Mouse (Mus musculus) intestine, embryonic 14.5 days (tissue): Measurements from ENCODE around the gene Hoxa7. TPM values are rescaled to one million over a fixed set of nuclear protein-coding genes. Genes with fewer than 3 reads are reported as not detected.

Source experiments
- ATAC-seq: fragments of 200-750 bp; cut with Nextera tagmentation; replicated peaks from 2 replicates; pipeline ENCODE4 v1.8.0; 2017; ENCODE audit warnings: low read depth, moderate number of reproducible peaks, moderate TSS enrichment, moderate library complexity; ENCODE audit not compliant: low FRiP score, low TSS enrichment
- DNase-seq: peaks from one replicate; pipeline ENCODE4 v3.0.0-alpha.2; 2018; ENCODE audit warnings: low spot score
- H3K27ac ChIP-seq: fragments of 300-500 bp; sonication (generic); 2 replicates; pipeline ENCODE4 v1.5.1; 2014; ENCODE audit warnings: low read depth, mild to moderate bottlenecking, control low read depth
- H3K27me3 ChIP-seq: fragments of 300-500 bp; sonication (generic); replicated peaks from 2 replicates; pipeline ENCODE4 v1.6.1; 2014; ENCODE audit warnings: low read length, control low read depth; ENCODE audit not compliant: control insufficient read depth, insufficient read depth
- H3K36me3 ChIP-seq: fragments of 300-500 bp; sonication (generic); 2 replicates; pipeline ENCODE4 v1.6.1; 2014; ENCODE audit warnings: low read length, control low read depth; ENCODE audit not compliant: control insufficient read depth, insufficient read depth
- H3K4me1 ChIP-seq: fragments of 300-500 bp; sonication (generic); replicated peaks from 2 replicates; pipeline ENCODE4 v1.6.1; 2014; ENCODE audit warnings: low read length, control low read depth, mixed read lengths; ENCODE audit not compliant: control insufficient read depth, insufficient read depth
- H3K4me2 ChIP-seq: fragments of 300-500 bp; sonication (generic); 2 replicates; pipeline ENCODE4 v1.6.1; 2014; ENCODE audit warnings: low read length
- H3K4me3 ChIP-seq: fragments of 300-500 bp; sonication (generic); 2 replicates; pipeline ENCODE4 v1.5.1; 2014; ENCODE audit warnings: low read depth, low read length, control low read depth, mixed read lengths
- H3K9ac ChIP-seq: fragments of 300-500 bp; sonication (generic); 2 replicates; pipeline ENCODE4 v1.6.1; 2014; ENCODE audit warnings: mild to moderate bottlenecking, low read length
- H3K9me3 ChIP-seq: fragments of 300-500 bp; sonication (generic); 2 replicates; pipeline ENCODE4 v1.6.1; 2016; ENCODE audit warnings: low read length, control low read depth; ENCODE audit not compliant: control insufficient read depth
- WGBS: fragments of 180-500 bp; shearing (Covaris S2); extraction: QIAGEN DNeasy Blood & Tissue Kit; methylation state at CpG from one replicate; pipeline ENCODE4 v1.1.7; 2014; 5-methylcytosine and 5-hydroxymethylcytosine counted together
- polyA plus RNA-seq: library from polyadenylated mRNA; unstranded; fragments of >200 nt; fragmentation: Nextera tagmentation; extraction: Ambion mirVana; gene quantifications from 2 replicates; pipeline ENCODE4 v1.2.1, GENCODE M21; 2014

The Hoxa7 gene
- polyA plus RNA-seq, 1 experiment from 2014 or later = 9.2 TPM

DNA sequence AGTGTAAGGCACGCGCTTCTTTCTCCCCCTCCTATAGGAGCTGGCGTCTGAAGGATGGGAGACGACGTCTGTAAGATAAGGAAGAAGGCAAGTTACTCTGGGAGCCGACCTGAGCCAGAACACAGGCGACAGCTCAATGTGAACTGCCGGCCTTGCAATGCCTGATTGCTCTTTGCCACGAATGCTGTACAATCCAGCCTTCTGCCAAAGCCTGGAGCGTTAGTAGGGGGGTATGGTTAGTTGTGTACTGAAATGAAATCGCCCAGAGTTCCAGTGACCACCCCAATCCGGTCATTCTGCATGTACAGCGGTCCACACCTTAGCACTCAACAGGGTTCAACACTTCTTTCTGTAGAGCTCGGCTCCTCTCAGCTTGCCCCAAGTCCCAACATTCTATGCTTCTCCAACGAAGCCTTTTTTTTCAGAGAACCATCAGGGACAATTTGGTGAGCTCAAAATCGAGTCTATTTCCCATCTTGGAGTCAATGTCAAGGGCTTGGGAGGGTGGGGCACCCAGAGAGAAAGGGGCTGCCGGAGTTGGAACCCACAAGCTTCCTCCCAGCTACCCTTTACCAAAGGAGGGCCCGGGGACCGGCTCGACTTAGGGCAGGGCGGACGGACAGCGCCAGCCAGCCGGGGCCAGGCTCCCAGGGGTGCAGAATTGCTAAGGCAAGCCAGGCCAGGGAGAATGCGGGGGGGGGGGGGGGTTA lies 37.6 kb upstream of the Hoxa7 start:
- ATAC-seq (no peak), DNase-seq (peak; percentile 81)
- H3K4me3 ChIP-seq = peak overlapping the region; percentile 38
- no peaks in the 10 kb centered on the region for H3K36me3 ChIP-seq
- peak overlapping the region; percentile 30; the same call in 1 of the 2 replicates for H3K9ac ChIP-seq
- H3K4me2 ChIP-seq = peak overlapping the region; percentile 63
- H3K9me3 ChIP-seq = no peaks in the 10 kb centered on the region
- no peak overlapping the region for H3K27ac ChIP-seq
- H3K27me3 ChIP-seq = peaks cover 98% of the 10 kb centered on the region
- WGBS = 1% methylated on average over 25 of the region's 25 CpGs
- H3K4me1 ChIP-seq = peaks cover 11% of the 10 kb centered on the region; the same call in 1 of the 2 replicates

DNA sequence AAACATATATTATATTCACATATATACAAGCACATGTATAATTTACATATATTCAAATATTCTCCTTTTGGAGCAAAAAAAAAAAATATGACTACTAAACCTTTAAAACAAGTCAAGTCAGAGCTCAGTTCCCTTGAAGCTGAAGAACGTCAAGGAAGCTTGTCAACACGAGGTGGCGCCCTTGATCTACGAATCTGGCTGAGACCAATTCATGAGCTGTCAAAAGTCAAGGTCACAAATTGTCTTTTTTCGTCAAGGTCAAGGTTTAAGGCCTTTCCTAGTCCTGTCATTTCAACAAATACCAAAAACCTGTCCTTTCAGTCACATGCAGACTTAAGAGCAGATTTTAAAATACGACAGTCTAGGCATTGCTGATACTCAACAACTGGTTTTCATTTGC lies 35.3 kb upstream of the Hoxa7 start:
- no peaks in the 10 kb centered on the region for H3K36me3 ChIP-seq
- H3K4me2 ChIP-seq = peak overlapping the region; percentile 6; the same call in 1 of the 2 replicates
- no peak overlapping the region for H3K27ac ChIP-seq
- WGBS = 0% methylated on average over 6 of the region's 6 CpGs
- peaks cover 97% of the 10 kb centered on the region for H3K27me3 ChIP-seq
- peak overlapping the region; percentile 13; the same call in 1 of the 2 replicates for H3K4me3 ChIP-seq
- H3K9ac ChIP-seq = no peak overlapping the region
- H3K4me1 ChIP-seq = peaks cover 15% of the 10 kb centered on the region; the same call in 1 of the 2 replicates
- no peaks in the 10 kb centered on the region for H3K9me3 ChIP-seq
- DNase-seq (peak; percentile 94), ATAC-seq (no peak)

- H3K9ac ChIP-seq = 0 out of 2 replicates have a peak overlapping the region, but pooled peaks have one; percentile 30
- peak overlapping the region; percentile 16; the same call in 1 of the 2 replicates for H3K4me3 ChIP-seq
- H3K36me3 ChIP-seq = no peaks in the 10 kb centered on the region
- 2% methylated on average over 59 of the region's 59 CpGs for WGBS
- ATAC-seq (no peak), DNase-seq (peak; percentile 84)
- no peaks in the 10 kb centered on the region for H3K9me3 ChIP-seq
- H3K4me1 ChIP-seq = 0 out of 2 replicates have a peak, but pooled peaks cover 4% of the 10 kb centered on the region
- peaks cover 97% of the 10 kb centered on the region for H3K27me3 ChIP-seq
- H3K27ac ChIP-seq = no peak overlapping the region
- H3K4me2 ChIP-seq = peak overlapping the region; percentile 32
Measured at GRCm38 (mm10) chr6:52253511-52254500, 32.2 kb upstream of the Hoxa7 start.

- H3K4me3 ChIP-seq = peak overlapping the region; percentile 16
- no peaks in the 10 kb centered on the region for H3K9me3 ChIP-seq
- H3K4me1 ChIP-seq = 0 out of 2 replicates have a peak, but pooled peaks cover 4% of the 10 kb centered on the region
- H3K27ac ChIP-seq = no peak overlapping the region
- peak overlapping the region; percentile 32 for H3K4me2 ChIP-seq
- ATAC-seq (no peak), DNase-seq (peak; percentile 77)
- WGBS = under 1% methylated on average over 35 of the region's 35 CpGs
- H3K9ac ChIP-seq = peak overlapping the region; percentile 30; the same call in 1 of the 2 replicates
- H3K36me3 ChIP-seq = no peaks in the 10 kb centered on the region
- peaks cover 97% of the 10 kb centered on the region for H3K27me3 ChIP-seq
Measured at GRCm38 (mm10) chr6:52252775-52253376, 31.2 kb upstream of the Hoxa7 start.

DNA sequence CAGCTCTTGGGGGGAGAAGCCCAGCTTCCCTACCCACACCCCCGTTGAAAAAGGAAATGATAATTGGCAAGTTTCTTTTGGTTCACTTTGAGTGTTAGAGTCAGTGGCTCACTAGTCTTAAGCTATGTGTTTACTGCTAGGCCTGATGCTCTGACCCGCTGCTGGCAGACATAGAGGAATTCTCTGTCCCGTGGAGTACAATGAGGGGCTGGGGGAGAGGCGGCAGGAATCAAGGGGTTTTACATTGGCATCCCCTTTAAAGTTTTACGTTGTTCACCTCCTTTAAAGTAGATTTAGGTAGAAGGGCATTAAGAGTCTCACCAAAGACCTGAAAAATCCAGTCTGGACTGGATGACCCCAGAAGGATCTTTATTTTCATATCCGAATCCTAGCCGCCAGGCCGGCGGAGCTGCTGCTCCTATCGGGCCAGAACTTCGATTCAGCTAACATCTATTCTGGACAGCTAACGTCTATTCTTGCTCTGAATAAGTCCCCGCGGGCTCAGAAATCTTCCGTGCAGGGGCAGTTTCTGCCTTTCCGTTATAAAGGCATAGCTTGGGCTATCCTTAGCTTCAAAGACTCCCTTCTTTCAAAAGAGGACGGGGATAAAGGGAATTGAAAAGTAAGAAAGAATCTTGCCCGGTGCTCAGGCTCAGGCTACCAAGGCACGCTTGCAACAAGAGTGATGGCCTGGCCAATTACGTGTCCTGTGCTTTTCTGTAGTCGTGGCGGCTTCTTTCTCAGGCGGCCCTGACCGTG lies 30.5 kb upstream of the Hoxa7 start:
- 3% methylated on average over 24 of the region's 24 CpGs for WGBS
- Histone ChIP-seq H3K27me3 (peaks cover 97% of the 10 kb centered on the region), H3K4me1 (0 out of 2 replicates have a peak, but pooled peaks cover 4% of the 10 kb centered on the region), H3K4me3 (0 out of 2 replicates have a peak overlapping the region, but pooled peaks have one; percentile 16), H3K36me3 (no peaks in the 10 kb centered on the region), H3K4me2 (peak overlapping the region; percentile 32; the same call in 1 of the 2 replicates), H3K27ac (no peak overlapping the region), H3K9ac (no peak overlapping the region), H3K9me3 (no peaks in the 10 kb centered on the region)
- no peak for DNase-seq
- ATAC-seq = no peak

- Histone ChIP-seq H3K4me1 (0 out of 2 replicates have a peak, but pooled peaks cover 4% of the 10 kb centered on the region), H3K9me3 (no peaks in the 10 kb centered on the region), H3K27ac (no peak overlapping the region), H3K4me2 (no peak overlapping the region), H3K4me3 (no peak overlapping the region), H3K9ac (no peak overlapping the region), H3K36me3 (no peaks in the 10 kb centered on the region), H3K27me3 (peaks cover 97% of the 10 kb centered on the region)
- 14% methylated on average over 7 of the region's 7 CpGs for WGBS
- no peak for DNase-seq
- ATAC-seq = no peak
Measured at GRCm38 (mm10) chr6:52251177-52251879, 29.7 kb upstream of the Hoxa7 start.

GRCm38 (mm10) chr6:52249826-52250225 lies 28.2 kb upstream of the Hoxa7 start:
- Histone ChIP-seq H3K4me2 (peak overlapping the region; percentile 27), H3K36me3 (no peaks in the 10 kb centered on the region), H3K27ac (no peak overlapping the region), H3K4me1 (0 out of 2 replicates have a peak, but pooled peaks cover 4% of the 10 kb centered on the region), H3K27me3 (peaks cover 97% of the 10 kb centered on the region), H3K4me3 (no peak overlapping the region; the same call in 1 of the 2 replicates), H3K9ac (no peak overlapping the region), H3K9me3 (no peaks in the 10 kb centered on the region)
- WGBS = 4% methylated on average over 4 of the region's 4 CpGs
- no peak for DNase-seq
- no peak for ATAC-seq
